Mouse (Mus musculus) liver, adult 2 months (tissue): ENCODE data around the gene Itpr2. TPM values are rescaled to one million over a fixed set of nuclear protein-coding genes. Genes with fewer than 3 reads are reported as not detected.
A peak's percentile ranks its signal among the peaks of the same experiment; 100 is the strongest.

Experiments
- DNase-seq: peaks from one replicate; pipeline ENCODE4 v3.0.0-alpha.2; 2011; ENCODE audit warnings: low read depth, low spot score; ENCODE audit errors: extremely low read depth
- H3K27ac ChIP-seq: fragments of 200-500 bp; replicated peaks from 2 replicates; pipeline ENCODE4 v1.5.1; 2012; ENCODE audit warnings: low read depth, mild to moderate bottlenecking, control low read depth, inconsistent platforms, low read length; ENCODE audit not compliant: insufficient read depth
- H3K27me3 ChIP-seq: fragments of 200-500 bp; 2 replicates; pipeline ENCODE4 v1.6.1; 2012; ENCODE audit warnings: mild to moderate bottlenecking, moderate library complexity, low read length, inconsistent platforms; ENCODE audit not compliant: control insufficient read depth, insufficient read depth
- H3K36me3 ChIP-seq: fragments of 200-500 bp; 2 replicates; pipeline ENCODE4 v1.6.1; 2012; ENCODE audit warnings: low read length, inconsistent platforms; ENCODE audit not compliant: control insufficient read depth, insufficient read depth
- H3K4me1 ChIP-seq: fragments of 200-500 bp; 2 replicates; pipeline ENCODE4 v1.6.1; 2011; ENCODE audit warnings: low read length; ENCODE audit not compliant: control insufficient read depth, insufficient read depth
- H3K4me3 ChIP-seq: fragments of 200-500 bp; 2 replicates; pipeline ENCODE4 v1.5.1; 2011; ENCODE audit warnings: low read depth, mild to moderate bottlenecking, control low read depth, low read length, moderate library complexity; ENCODE audit not compliant: insufficient read depth
- H3K79me2 ChIP-seq: fragments of 200-500 bp; 2 replicates; pipeline ENCODE4 v1.6.1; 2012; ENCODE audit warnings: inconsistent platforms, mild to moderate bottlenecking, low read length, moderate library complexity; ENCODE audit not compliant: control insufficient read depth, insufficient read depth
- H3K9ac ChIP-seq: fragments of 200-500 bp; 2 replicates; pipeline ENCODE4 v1.6.1; 2012; ENCODE audit warnings: low read depth, mild to moderate bottlenecking, control low read depth, inconsistent platforms, low read length
- CTCF ChIP-seq: fragments of 200-500 bp; IDR thresholded peaks from 2 replicates; pipeline ENCODE4 v1.5.1; 2011; ENCODE audit warnings: low read depth, low read length, control low read depth
- POLR2A ChIP-seq: fragments of 200-500 bp; IDR thresholded peaks from 2 replicates; pipeline ENCODE4 v1.6.1; 2011; ENCODE audit warnings: low read length, control low read depth; ENCODE audit not compliant: insufficient read depth; ENCODE audit errors: extremely low read depth
- WGBS: fragments of 180-500 bp; shearing (Covaris S2); methylation state at CpG from one replicate; pipeline ENCODE4 v1.1.7; 2018; 5-methylcytosine and 5-hydroxymethylcytosine counted together
- polyA plus RNA-seq: library from polyadenylated mRNA; depleted of rRNA; stranded (reverse); fragments of >200 nt; gene quantifications from 2 replicates; pipeline ENCODE4 v1.2.3, GENCODE M21; 2012
- total RNA-seq: library from RNA; depleted of rRNA; stranded (reverse); fragments of >200 nt; gene quantifications from 2 replicates; pipeline ENCODE4 v1.2.3, GENCODE M21; 2014

Itpr2 gene
- total and polyA plus RNA-seq, 2 experiments, result 9.5 to 22.9 TPM

DNA sequence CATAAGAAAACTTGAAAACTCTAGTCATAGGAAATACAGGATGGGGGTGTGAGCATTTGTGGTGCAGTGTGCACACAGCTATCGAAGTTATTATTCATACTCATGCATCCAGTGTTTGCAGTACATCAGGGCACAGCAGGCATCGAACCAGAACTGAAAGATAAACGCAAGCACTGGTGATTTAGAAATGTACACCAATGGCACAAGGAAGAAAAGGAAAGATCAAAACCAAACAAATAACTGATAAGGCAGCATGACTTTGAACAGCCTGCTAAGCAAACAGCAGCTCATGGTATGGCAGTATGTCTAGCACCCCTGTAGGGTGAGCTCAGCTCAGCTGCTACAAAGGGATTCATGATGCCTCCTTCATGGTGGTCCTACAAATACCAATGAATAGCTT lies 13.3 kb downstream of the Itpr2 start:
- H3K79me2 ChIP-seq, result peaks cover 21% of the 10 kb centered on the region; the same call in 1 of the 2 replicates
- H3K9ac ChIP-seq, result no peak overlapping the region
- no peak overlapping the region for H3K27ac ChIP-seq
- peak; percentile 37 for DNase-seq
- TF ChIP-seq CTCF (no peak), POLR2A (no peak)
- H3K36me3 ChIP-seq, result no peaks in the 10 kb centered on the region
- 20% methylated on average over 3 of the region's 3 CpGs for WGBS
- no peak overlapping the region for H3K4me3 ChIP-seq
- no peaks in the 10 kb centered on the region for H3K27me3 ChIP-seq
- H3K4me1 ChIP-seq, result peaks cover 23% of the 10 kb centered on the region

DNA sequence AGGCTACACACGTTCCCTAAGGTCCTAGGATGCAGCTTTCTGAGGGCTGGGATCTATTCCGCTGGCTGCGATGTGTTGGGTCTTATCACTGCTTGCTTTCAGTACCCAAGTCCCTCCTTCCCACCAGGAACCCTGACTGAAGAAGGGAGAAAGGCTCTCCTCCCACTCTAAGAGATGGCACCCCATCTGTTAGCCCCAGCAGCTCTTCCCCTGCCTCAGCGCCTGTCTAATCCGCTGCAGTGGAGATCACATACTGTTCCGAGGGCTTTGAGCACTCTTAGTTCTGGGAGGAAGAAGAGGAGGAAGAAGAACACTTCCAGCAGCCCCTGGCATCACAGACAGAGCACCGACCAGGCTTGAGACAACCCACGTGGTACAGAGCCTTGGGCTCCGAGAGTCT lies 14.9 kb downstream of the Itpr2 start:
- 93% methylated on average over 9 of the region's 9 CpGs for WGBS
- Histone ChIP-seq H3K27me3 (no peaks in the 10 kb centered on the region), H3K36me3 (no peaks in the 10 kb centered on the region), H3K79me2 (peaks cover 15% of the 10 kb centered on the region; the same call in 1 of the 2 replicates), H3K27ac (no peak overlapping the region), H3K4me1 (peaks cover 17% of the 10 kb centered on the region), H3K4me3 (no peak overlapping the region), H3K9ac (no peak overlapping the region)
- no peak for DNase-seq
- TF ChIP-seq CTCF (no peak), POLR2A (no peak)

DNA sequence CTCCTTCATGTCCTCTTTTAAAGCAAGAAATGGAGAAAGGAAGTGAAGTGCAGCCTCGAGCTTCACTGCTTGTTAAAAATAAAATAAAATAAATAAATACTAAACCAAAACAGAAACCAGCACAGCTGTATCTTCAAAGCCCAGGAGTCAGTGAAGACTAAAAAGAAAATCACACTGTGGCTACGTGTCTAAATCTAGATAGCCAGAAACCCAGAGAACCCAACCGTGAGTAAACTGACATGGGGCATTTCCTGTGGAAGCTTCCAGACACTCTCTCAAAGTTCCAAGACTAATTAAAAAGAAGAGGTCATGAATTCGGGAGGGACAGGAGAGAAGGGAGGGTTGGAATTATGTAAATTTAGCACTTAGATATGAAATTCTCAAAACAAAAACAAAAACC lies 15.9 kb downstream of the Itpr2 start:
- H3K36me3 ChIP-seq, result no peaks in the 10 kb centered on the region
- H3K4me1 ChIP-seq, result peaks cover 11% of the 10 kb centered on the region
- H3K4me3 ChIP-seq, result no peak overlapping the region
- no peaks in the 10 kb centered on the region for H3K27me3 ChIP-seq
- no peak for DNase-seq
- 69% methylated on average over 4 of the region's 4 CpGs for WGBS
- H3K79me2 ChIP-seq, result peaks cover 15% of the 10 kb centered on the region; the same call in 1 of the 2 replicates
- TF ChIP-seq CTCF (no peak), POLR2A (no peak)
- no peak overlapping the region for H3K9ac ChIP-seq
- H3K27ac ChIP-seq, result no peak overlapping the region

DNA sequence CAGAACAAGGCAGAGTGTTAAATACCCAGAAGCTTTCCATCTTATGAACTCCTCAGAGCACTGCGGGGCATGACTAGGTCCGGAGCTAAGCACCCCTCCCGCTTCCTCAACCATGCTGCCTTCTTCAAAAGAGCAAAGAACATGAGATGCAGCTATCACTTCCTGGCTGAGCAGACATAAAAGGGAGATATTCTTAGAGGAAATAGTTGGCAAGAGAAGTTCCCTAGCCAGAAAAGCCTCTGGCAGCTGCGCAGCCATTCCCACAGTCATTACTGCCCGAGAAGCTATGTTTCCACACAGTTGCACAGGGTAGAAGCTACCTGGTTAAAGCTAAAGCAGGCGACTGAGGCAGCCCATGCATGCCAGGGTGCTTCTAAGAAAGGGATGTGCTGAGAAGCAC lies 20.6 kb downstream of the Itpr2 start:
- Histone ChIP-seq H3K9ac (no peak overlapping the region), H3K79me2 (peaks cover 6% of the 10 kb centered on the region; the same call in 1 of the 2 replicates), H3K4me3 (no peak overlapping the region), H3K27ac (no peak overlapping the region), H3K4me1 (peaks cover 1% of the 10 kb centered on the region), H3K27me3 (no peaks in the 10 kb centered on the region), H3K36me3 (no peaks in the 10 kb centered on the region)
- no peak for TF ChIP-seq POLR2A
- TF ChIP-seq CTCF, result no peak
- no peak for DNase-seq
- WGBS, result 77% methylated on average over 6 of the region's 6 CpGs

- no peaks in the 10 kb centered on the region for H3K36me3 ChIP-seq
- peaks cover 1% of the 10 kb centered on the region for H3K4me1 ChIP-seq
- H3K4me3 ChIP-seq, result no peak overlapping the region
- 85% methylated on average over 3 of the region's 3 CpGs for WGBS
- H3K79me2 ChIP-seq, result peaks cover 6% of the 10 kb centered on the region; the same call in 1 of the 2 replicates
- H3K27ac ChIP-seq, result no peak overlapping the region
- TF ChIP-seq POLR2A (no peak), CTCF (no peak)
- no peak overlapping the region for H3K9ac ChIP-seq
- H3K27me3 ChIP-seq, result no peaks in the 10 kb centered on the region
- DNase-seq, result no peak
These were observed 21.1 kb downstream of the Itpr2 start for GRCm38 (mm10) chr6:146480925-146481324.

DNA sequence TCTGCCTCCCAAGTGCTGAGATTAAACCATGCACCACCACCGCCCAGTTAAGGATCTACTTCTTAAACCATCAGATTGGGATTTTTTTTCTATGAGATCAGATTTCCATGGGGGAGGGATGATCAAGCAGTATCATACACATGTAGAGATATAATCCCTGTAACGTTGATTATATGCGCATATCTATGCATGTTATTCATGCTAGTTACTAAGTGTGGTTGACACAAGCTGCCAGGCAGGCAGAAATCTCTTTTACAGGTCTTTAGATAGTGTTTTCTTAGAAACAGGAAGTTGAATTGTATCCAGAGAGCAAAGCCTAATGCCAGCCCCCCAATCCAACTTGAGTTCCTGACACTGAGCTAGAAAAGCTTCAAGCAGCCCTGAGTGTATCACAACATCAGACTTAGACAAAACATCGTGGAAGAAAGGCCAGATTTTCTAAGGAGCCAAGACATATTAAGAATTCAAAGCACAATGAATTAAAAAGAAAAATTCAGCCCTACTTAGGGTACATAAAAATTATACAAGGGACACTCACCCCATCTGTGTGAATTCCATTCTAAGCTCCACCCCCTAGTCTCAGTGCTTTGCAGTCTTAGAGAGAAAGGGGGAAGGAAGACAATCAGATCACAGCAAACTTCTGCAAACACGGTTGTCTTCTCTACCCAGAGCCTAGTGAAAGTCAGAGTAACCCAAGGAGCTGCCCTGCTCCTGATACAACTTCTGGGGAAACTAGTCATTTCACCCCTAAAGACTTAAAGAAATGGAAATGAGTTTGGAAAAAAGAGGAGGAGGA lies 22.9 kb downstream of the Itpr2 start:
- TF ChIP-seq POLR2A, result no peak
- TF ChIP-seq CTCF, result no peak
- no peak for DNase-seq
- Histone ChIP-seq H3K79me2 (peaks cover 6% of the 10 kb centered on the region; the same call in 1 of the 2 replicates), H3K4me1 (peaks cover 1% of the 10 kb centered on the region), H3K27me3 (no peaks in the 10 kb centered on the region), H3K36me3 (0 out of 2 replicates have a peak, but pooled peaks cover 3% of the 10 kb centered on the region), H3K27ac (no peak overlapping the region), H3K4me3 (no peak overlapping the region), H3K9ac (no peak overlapping the region)
- WGBS, result 79% methylated on average over 5 of the region's 5 CpGs
